Mouse (Mus musculus) hindbrain, postnatal 0 days (tissue): Measurements from ENCODE around the gene Adamts2. TPM values are rescaled to one million over a fixed set of nuclear protein-coding genes. Genes with fewer than 3 reads are reported as not detected.

ENCODE experiments used
- ATAC-seq: fragments of 200-750 bp; cut with Nextera tagmentation; 2 replicates; pipeline ENCODE4 v1.8.0; 2017; ENCODE audit warnings: mild to moderate bottlenecking, moderate TSS enrichment, moderate library complexity
- DNase-seq: peaks from one replicate; pipeline ENCODE4 v3.0.0-alpha.2; 2015; ENCODE audit warnings: low spot score
- H3K27ac ChIP-seq: fragments of 300-500 bp; sonication (generic); 2 replicates; pipeline ENCODE4 v1.5.1; 2014; ENCODE audit warnings: mild to moderate bottlenecking
- H3K27me3 ChIP-seq: fragments of 300-500 bp; sonication (generic); 2 replicates; pipeline ENCODE4 v1.6.1; 2014; ENCODE audit warnings: low read length, mixed read lengths; ENCODE audit not compliant: insufficient read depth
- H3K36me3 ChIP-seq: fragments of 300-500 bp; sonication (generic); 2 replicates; pipeline ENCODE4 v1.6.1; 2014; ENCODE audit warnings: low read length, mixed read lengths; ENCODE audit not compliant: insufficient read depth
- H3K4me1 ChIP-seq: fragments of 300-500 bp; sonication (generic); 2 replicates; pipeline ENCODE4 v1.6.1; 2014; ENCODE audit warnings: antibody characterized with exemption, low read length, mixed read lengths; ENCODE audit not compliant: insufficient read depth
- H3K4me2 ChIP-seq: fragments of 300-500 bp; sonication (generic); 2 replicates; pipeline ENCODE4 v1.6.1; 2014; ENCODE audit warnings: low read depth, mild to moderate bottlenecking, low read length, moderate library complexity, mixed read lengths
- H3K4me3 ChIP-seq: fragments of 300-500 bp; sonication (generic); 2 replicates; pipeline ENCODE4 v1.5.1; 2014; ENCODE audit warnings: low read length
- H3K9ac ChIP-seq: fragments of 300-500 bp; sonication (generic); replicated peaks from 2 replicates; pipeline ENCODE4 v1.6.1; 2014; ENCODE audit warnings: mild to moderate bottlenecking, low read length, moderate library complexity, mixed read lengths
- H3K9me3 ChIP-seq: fragments of 300-500 bp; sonication (generic); 2 replicates; pipeline ENCODE4 v1.6.1; 2016; ENCODE audit warnings: low read length, mixed read lengths
- CTCF ChIP-seq: IDR thresholded peaks from 2 replicates; pipeline ENCODE4 v1.5.1; 2016; ENCODE audit warnings: antibody characterized with exemption, control low read depth, low read depth
- WGBS: fragments of 180-500 bp; shearing (Covaris S2); extraction: QIAGEN DNeasy Blood & Tissue Kit; methylation state at CpG from one replicate; pipeline ENCODE4 v1.1.7; 2014; 5-methylcytosine and 5-hydroxymethylcytosine counted together
- polyA plus RNA-seq: library from polyadenylated mRNA; unstranded; fragments of >200 nt; fragmentation: Nextera tagmentation; extraction: Ambion mirVana; gene quantifications from 2 replicates; pipeline ENCODE4 v1.2.1, GENCODE M21; 2015
- total RNA-seq: library from RNA; depleted of rRNA; stranded (reverse); fragments of >200 nt; gene quantifications from 2 replicates; pipeline ENCODE4 v1.2.3, GENCODE M21; 2014

Gene Adamts2
- total and polyA plus RNA-seq, 2 experiments from 2014 or later = 5.8 to 15.1 TPM

DNA sequence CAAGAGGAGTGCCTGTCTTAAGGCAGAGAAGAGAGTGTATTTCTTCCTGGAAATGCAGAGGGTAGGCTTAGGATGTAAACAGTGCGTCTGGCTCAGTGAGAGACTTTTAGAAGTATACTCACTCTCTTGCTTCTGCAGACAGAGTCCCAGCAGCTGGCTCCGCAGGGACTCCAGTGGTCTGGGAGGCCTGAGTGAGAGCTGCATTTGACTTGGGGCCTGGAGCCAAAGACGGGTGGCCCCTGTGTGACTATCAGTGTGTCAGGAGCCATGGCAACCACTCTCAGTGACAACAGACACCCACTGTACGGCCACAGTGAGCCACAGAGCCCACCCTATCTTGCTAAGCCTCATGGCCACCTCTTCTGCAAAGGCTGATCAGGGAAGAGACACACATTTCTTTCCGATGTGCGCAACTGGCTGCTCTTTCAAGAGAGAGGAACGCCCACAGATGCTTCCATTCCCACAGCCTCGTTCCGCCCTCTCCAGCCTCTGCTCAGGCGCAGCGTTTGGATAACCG is 115.6 kb downstream of the Adamts2 start:
- H3K4me2 ChIP-seq = no peak overlapping the region
- no peak overlapping the region for H3K4me3 ChIP-seq
- ATAC-seq (peak; percentile 33; the same call in 1 of the 2 replicates), DNase-seq (no peak)
- no peaks in the 10 kb centered on the region for H3K9me3 ChIP-seq
- no peak overlapping the region; the same call in 1 of the 2 replicates for H3K27ac ChIP-seq
- no peaks in the 10 kb centered on the region for H3K36me3 ChIP-seq
- H3K27me3 ChIP-seq = no peaks in the 10 kb centered on the region
- TF ChIP-seq CTCF = no peak
- H3K9ac ChIP-seq = 0 out of 2 replicates have a peak overlapping the region, but pooled peaks have one; percentile 1
- peaks cover 3% of the 10 kb centered on the region for H3K4me1 ChIP-seq
- 60% methylated on average over 12 of the region's 12 CpGs for WGBS

DNA sequence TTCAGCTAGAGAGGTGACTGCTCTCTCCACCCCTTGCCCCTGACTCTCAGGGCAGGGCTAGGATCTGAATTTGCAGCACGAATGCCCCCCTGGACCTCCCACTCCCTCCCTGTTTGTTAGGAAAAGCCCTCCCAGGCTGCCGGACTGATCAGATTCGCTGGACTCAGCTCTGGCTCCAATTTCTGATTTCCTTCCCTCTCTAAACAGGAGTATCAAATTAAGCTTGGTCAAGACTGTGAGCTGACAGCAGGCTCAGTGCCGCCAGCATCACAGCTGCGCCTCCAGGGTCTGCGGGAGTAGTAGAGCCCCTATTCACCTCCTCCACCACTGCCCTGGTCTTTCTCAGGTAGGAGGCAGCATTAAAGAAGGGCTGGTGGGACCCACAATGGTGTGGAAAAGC is 117.0 kb downstream of the Adamts2 start:
- Histone ChIP-seq H3K4me1 (peaks cover 3% of the 10 kb centered on the region), H3K9me3 (no peaks in the 10 kb centered on the region), H3K27ac (no peak overlapping the region), H3K36me3 (no peaks in the 10 kb centered on the region), H3K4me2 (no peak overlapping the region), H3K4me3 (no peak overlapping the region), H3K27me3 (no peaks in the 10 kb centered on the region), H3K9ac (no peak overlapping the region)
- WGBS = 50% methylated on average over 6 of the region's 6 CpGs
- no peak for ATAC-seq
- TF ChIP-seq CTCF = no peak
- no peak for DNase-seq

DNA sequence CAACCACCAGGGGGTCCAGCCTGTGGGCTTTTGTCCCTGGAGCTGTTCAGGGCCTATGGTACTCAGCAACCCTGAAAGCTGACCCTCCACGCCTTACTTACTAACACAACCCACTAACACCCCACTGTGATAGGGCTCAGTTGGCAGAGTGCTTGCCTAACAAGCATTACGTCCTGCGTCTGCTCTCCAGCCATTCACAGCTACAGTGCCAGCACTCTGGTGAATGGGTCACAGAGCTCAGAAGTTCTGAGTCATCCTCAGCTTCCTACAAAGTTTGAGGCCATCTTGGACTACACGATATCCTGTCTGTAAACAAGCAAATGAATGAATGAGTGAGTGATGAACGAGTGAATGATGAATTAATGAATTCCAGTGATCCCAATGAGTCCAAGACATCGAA is 118.5 kb downstream of the Adamts2 start:
- no peak for DNase-seq
- 55% methylated on average over 6 of the region's 6 CpGs for WGBS

DNA sequence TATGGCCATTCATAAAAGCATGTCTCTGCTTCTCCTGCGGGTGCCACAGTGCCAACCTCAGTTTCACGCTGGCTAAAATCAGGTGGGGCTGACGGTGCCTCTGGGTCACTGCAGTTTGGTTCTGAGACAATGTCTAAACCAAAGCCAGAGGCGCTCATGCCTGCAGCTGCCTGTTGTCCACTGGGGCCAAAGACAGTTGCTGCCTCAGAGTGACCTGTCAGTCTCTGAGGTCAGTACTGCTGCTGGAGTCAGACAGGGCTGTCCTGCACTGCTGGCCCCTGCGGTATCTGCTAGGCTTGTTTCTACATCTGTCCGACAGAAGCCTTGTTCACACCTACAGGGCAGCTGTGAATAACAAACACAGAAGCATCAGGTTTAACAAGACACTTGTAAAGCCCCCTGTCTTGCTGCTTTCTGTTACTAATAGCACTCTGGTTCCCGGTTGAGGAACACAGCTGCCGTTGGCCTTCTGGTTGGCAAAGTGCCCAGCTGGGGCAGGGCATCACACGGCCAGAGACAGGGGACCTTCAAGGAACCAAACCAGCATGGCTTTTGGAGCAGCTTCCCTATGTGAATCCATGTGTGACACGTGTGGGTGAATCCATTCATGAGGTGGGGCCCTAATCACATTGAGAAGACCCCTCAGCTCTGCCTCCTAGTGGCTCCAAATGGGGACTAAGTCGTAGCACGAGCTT is 119.1 kb downstream of the Adamts2 start:
- Histone ChIP-seq H3K9me3 (no peaks in the 10 kb centered on the region), H3K4me1 (peaks cover 3% of the 10 kb centered on the region), H3K4me3 (no peak overlapping the region), H3K27me3 (no peaks in the 10 kb centered on the region), H3K36me3 (no peaks in the 10 kb centered on the region), H3K27ac (no peak overlapping the region), H3K4me2 (no peak overlapping the region), H3K9ac (no peak overlapping the region)
- TF ChIP-seq CTCF = peak; percentile 48
- peak; percentile 69 for DNase-seq
- 44% methylated on average over 12 of the region's 12 CpGs for WGBS
- ATAC-seq = peak; percentile 69

More for the DNA sequence above, 118.5 kb downstream of the Adamts2 start:
- Histone ChIP-seq H3K4me3 (no peak overlapping the region), H3K27ac (no peak overlapping the region), H3K4me1 (peaks cover 3% of the 10 kb centered on the region), H3K4me2 (no peak overlapping the region), H3K9me3 (no peaks in the 10 kb centered on the region), H3K27me3 (no peaks in the 10 kb centered on the region), H3K9ac (no peak overlapping the region), H3K36me3 (no peaks in the 10 kb centered on the region)
- ATAC-seq = no peak
- TF ChIP-seq CTCF = no peak

DNA sequence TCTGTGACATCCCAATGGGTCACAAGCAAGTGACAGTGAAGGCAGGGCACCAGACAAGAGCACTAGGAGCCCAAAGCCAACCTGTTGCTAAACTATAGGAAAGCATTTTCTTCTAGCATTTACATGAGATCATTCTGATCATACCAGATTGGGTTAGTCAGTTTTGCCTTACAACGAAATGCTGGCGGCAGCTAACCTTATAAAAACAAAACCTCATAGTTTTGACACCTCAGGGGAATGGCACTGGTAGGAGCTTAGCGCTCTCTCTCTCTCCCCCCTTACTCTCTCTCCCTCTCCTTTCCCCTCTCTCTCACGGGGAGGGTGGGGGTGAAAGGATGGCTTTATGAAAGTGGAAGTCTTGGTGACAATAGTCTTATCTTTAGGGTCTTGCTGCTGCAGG is 123.7 kb downstream of the Adamts2 start:
- H3K9ac ChIP-seq = no peak overlapping the region
- ATAC-seq = no peak

DNA sequence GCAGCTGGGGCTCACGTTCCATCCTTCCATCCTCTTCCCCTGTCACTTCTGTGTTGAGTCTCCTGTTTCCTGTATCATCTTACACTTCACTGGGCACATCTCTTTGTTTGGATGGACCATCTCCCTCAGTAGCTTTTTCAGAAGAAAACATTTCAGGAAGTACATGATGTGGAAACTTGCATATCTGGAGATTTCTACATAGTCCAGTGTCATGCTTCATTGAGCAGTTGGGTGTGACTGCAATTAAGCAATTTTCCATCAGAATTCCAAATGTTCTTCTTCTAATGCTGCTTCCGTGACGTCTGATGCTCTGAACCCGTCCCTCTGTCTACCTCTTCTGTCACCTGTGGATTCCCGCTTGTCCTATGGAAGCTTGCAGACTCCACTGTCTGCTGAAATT is 124.2 kb downstream of the Adamts2 start:
- DNase-seq = no peak
- no peak overlapping the region for H3K27ac ChIP-seq
- H3K36me3 ChIP-seq = no peaks in the 10 kb centered on the region
- no peak for TF ChIP-seq CTCF
- no peak overlapping the region for H3K9ac ChIP-seq
- H3K4me3 ChIP-seq = no peak overlapping the region
- H3K4me2 ChIP-seq = no peak overlapping the region
- no peaks in the 10 kb centered on the region for H3K9me3 ChIP-seq
- ATAC-seq = no peak
- no peaks in the 10 kb centered on the region; the same call in 1 of the 2 replicates for H3K4me1 ChIP-seq
- H3K27me3 ChIP-seq = no peaks in the 10 kb centered on the region
- WGBS = 84% methylated on average over 5 of the region's 5 CpGs

More for the DNA sequence above, 123.7 kb downstream of the Adamts2 start:
- no peaks in the 10 kb centered on the region for H3K9me3 ChIP-seq
- no peak for TF ChIP-seq CTCF
- 77% methylated on average over 4 of the region's 4 CpGs for WGBS
- no peaks in the 10 kb centered on the region; the same call in 1 of the 2 replicates for H3K4me1 ChIP-seq
- no peaks in the 10 kb centered on the region for H3K36me3 ChIP-seq
- H3K4me2 ChIP-seq = no peak overlapping the region
- no peak overlapping the region for H3K4me3 ChIP-seq
- no peaks in the 10 kb centered on the region for H3K27me3 ChIP-seq
- DNase-seq = no peak
- H3K27ac ChIP-seq = no peak overlapping the region

- no peak overlapping the region for H3K27ac ChIP-seq
- no peaks in the 10 kb centered on the region for H3K4me1 ChIP-seq
- no peak for ATAC-seq
- no peak overlapping the region for H3K4me2 ChIP-seq
- no peaks in the 10 kb centered on the region for H3K27me3 ChIP-seq
- H3K9me3 ChIP-seq = no peaks in the 10 kb centered on the region
- no peak overlapping the region for H3K9ac ChIP-seq
- TF ChIP-seq CTCF = no peak
- H3K4me3 ChIP-seq = no peak overlapping the region
- H3K36me3 ChIP-seq = no peaks in the 10 kb centered on the region
- DNase-seq = no peak
- WGBS = 13% methylated on average over 1 of the region's 3 CpGs
These were observed 131.3 kb downstream of the Adamts2 start for GRCm38 (mm10) chr11:50733146-50733545.
